8 mouse cellular contexts compared by ENCODE assay signal in genomic region chr10:69652660-69653059, GRCm38 (mm10).
DNase-seq lines count a peak whose midpoint lies in the region; TF ChIP-seq lines count a peak whose summit lies in the region.

No protein-coding gene starts in this region.

- no peaks in the 10 kb centered on the region for H3K36me3 ChIP-seq in myocyte (ENCODE audit: control insufficient read depth, insufficient read depth)
- no peaks in the 10 kb centered on the region for H3K36me3 ChIP-seq in midbrain, embryonic 10.5 days

- peak; percentile 23 for DNase-seq in urinary bladder, postnatal 25 days (ENCODE audit: low spot score)
- DNase-seq in urinary bladder, adult 18-20 months (ENCODE audit: low spot score in 2 of 2): no peak
- peak; percentile 85 for DNase-seq in fibroblast of lung, adult 2 months (ENCODE audit: low read depth)
- peak; percentile 71 for DNase-seq in heart, postnatal 4 days
- DNase-seq in thymus, postnatal 4 days: no peak
- DNase-seq in midbrain, embryonic 10.5 days (ENCODE audit: low spot score): no peak
- no peak for DNase-seq in ovary, postnatal 10 days (ENCODE audit: low spot score)

- peak overlapping the region; percentile 8 for H3K4me2 ChIP-seq in myocyte (ENCODE audit: low read depth)

- H3K27ac ChIP-seq in midbrain, embryonic 10.5 days (replicated peaks): no peak overlapping the region

- no peak overlapping the region for H3K4me3 ChIP-seq in myocyte
- H3K4me3 ChIP-seq in midbrain, embryonic 10.5 days: no peak overlapping the region

- H3K79me2 ChIP-seq in myocyte (ENCODE audit: control insufficient read depth, insufficient read depth): no peaks in the 10 kb centered on the region

- peaks cover 36% of the 10 kb centered on the region for H3K4me1 ChIP-seq in midbrain, embryonic 10.5 days

- no peak overlapping the region for H3ac ChIP-seq in myocyte (ENCODE audit: control insufficient read depth, insufficient read length)

- no peak for TF ChIP-seq POLR2A in myocyte (IDR thresholded peaks at IDR 0.05; ENCODE audit: insufficient read length, low read depth)

- 80% methylated on average over 5 of the region's 5 CpGs for WGBS in midbrain, embryonic 10.5 days

- H3K9me3 ChIP-seq in midbrain, embryonic 10.5 days (replicated peaks): no peaks in the 10 kb centered on the region

- no peaks in the 10 kb centered on the region for H3K27me3 ChIP-seq in myocyte (ENCODE audit: control insufficient read depth, insufficient read depth, insufficient read length)
- no peaks in the 10 kb centered on the region for H3K27me3 ChIP-seq in midbrain, embryonic 10.5 days (ENCODE audit: low read depth, poor library complexity, severe bottlenecking)

TF ChIP-seq in myocyte, 11 proteins besides CTCF, POLR2A, EP300 and RAD21:
- TF ChIP-seq CEBPB (IDR thresholded peaks at IDR 0.05; ENCODE audit: insufficient read depth, poor library complexity, severe bottlenecking): 0 out of 2 replicates have a peak, but pooled peaks have one; percentile 1
- TF ChIP-seq E2F4 (IDR thresholded peaks at IDR 0.05; ENCODE audit: insufficient read depth): no peak

Comparison
In these comparisons a context has a peak if more than half of its experiments do, and no peak if none do; other contexts are left out.
1. DNase-seq: peak in urinary bladder, postnatal 25 days (single experiment), fibroblast of lung, adult 2 months (single experiment) and heart, postnatal 4 days (single experiment); none in urinary bladder, adult 18-20 months (0 of 2), thymus, postnatal 4 days (single experiment), midbrain, embryonic 10.5 days (single experiment) and ovary, postnatal 10 days (single experiment).